Mouse (Mus musculus) megakaryocyte, embryonic 14.5 days (primary cell): ENCODE results near the gene Cstf1.

ENCODE experiments used
- FLI1 ChIP-seq: IDR thresholded peaks from 2 replicates; pipeline ENCODE4 v1.6.1; 2012; ENCODE audit warnings: low read length, inconsistent platforms, mixed read lengths
- GATA1 ChIP-seq: IDR thresholded peaks from 3 replicates; pipeline ENCODE4 v1.6.1; 2012; ENCODE audit warnings: mixed read lengths, low read length, inconsistent platforms, borderline replicate concordance

GRCm38 (mm10) chr2:172320878-172321277, 49.6 kb upstream of the Cstf1 start:
- TF ChIP-seq GATA1 (no peak), FLI1 (no peak)
